Mouse (Mus musculus): ENCODE data around the gene Plxnb1.

- TF ChIP-seq CTCF (conservative IDR thresholded peaks at IDR 0.05; ENCODE audit: low read length), result no peak
- no peak for TF ChIP-seq NANOG (IDR thresholded peaks at IDR 0.05; ENCODE audit: borderline replicate concordance, low read length)
- no peak for TF ChIP-seq POU5F1 (IDR thresholded peaks at IDR 0.05; ENCODE audit: borderline replicate concordance, low read length)
Measured at GRCm38 (mm10) chr9:109105648-109106047, 10.5 kb downstream of the Plxnb1 start.
